Mouse (Mus musculus) ES-CJ7 (cell line): ENCODE data around the gene Ano7.
"Not testable (repeated sequence)": the region's sequence is repeated elsewhere in the genome, so short reads cannot be mapped to it uniquely, and the experiment has no call there.

Experiments
- DNase-seq: peaks from one replicate; pipeline ENCODE4 v3.0.0; 2011; ENCODE audit warnings: low read depth, low spot score

Gene Ano7

DNA sequence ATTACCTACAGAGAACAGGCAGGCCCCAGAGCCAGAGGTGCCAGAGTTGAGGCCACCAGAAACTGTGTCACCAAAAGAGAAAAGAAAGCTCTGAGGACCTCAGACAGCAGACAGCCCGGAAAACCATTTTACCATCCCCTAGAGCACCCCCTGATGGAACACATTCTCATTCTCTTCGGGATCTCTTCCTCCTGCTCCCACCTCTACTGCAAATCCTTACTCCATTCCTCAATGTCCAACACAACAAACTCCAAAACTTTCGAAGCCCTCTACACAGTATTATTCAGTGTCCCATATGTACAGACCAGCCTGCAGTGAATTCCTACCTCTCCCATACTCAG, 72.1 kb downstream of the Ano7 start:
- no peak for DNase-seq

- not testable (repeated sequence) for DNase-seq
Measured at GRCm38 (mm10) chr1:93450118-93450517, 76.4 kb downstream of the Ano7 start.

- DNase-seq, result no peak
Measured at GRCm38 (mm10) chr1:93453721-93454255, 80.1 kb downstream of the Ano7 start.
